Mouse (Mus musculus): ENCODE data around the gene Jam3.

The Jam3 gene

DNA sequence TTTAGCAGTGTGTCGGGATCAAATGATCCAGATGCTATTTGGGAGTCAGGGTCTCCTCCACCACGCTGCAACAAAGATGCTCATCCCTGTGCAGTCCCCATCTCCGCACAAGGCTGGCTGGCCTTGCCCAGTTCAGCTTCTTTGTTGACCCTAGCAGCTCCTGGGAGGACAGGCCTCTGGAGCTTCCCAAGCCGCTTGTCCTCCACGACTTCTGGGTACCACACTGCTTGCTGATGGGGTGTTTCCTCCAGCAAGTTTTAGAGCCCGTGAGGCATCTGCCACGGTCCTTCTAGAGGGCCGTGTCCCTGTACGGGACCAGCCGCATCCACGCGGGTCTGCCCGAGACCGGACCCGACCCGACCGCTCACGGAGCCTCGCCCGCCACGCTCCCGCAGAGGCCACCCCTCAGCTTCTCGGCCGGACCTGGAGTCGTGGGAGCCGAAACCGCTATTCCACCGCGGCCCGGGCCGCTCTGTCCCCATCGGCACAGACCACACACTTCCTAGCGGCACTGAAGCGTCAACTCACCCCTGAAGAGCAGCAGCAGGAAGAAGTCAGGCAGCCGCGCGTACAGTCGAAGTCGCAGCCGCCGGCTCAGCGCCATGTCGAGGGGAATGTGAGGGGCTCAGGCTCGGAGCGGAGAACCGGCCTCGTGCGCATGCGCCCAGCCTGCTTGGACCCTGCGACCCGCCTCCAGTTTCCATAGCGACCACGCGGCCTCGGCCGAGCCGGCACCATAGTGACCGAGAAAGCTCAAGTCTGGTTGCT is at the start of gene Jam3:
Gene Jam3 (minus strand): TSS at position 659 of the 768 bp plus-strand sequence.
- DNase-seq (ENCODE audit: low read depth, low spot score), result peak; percentile 92

DNA sequence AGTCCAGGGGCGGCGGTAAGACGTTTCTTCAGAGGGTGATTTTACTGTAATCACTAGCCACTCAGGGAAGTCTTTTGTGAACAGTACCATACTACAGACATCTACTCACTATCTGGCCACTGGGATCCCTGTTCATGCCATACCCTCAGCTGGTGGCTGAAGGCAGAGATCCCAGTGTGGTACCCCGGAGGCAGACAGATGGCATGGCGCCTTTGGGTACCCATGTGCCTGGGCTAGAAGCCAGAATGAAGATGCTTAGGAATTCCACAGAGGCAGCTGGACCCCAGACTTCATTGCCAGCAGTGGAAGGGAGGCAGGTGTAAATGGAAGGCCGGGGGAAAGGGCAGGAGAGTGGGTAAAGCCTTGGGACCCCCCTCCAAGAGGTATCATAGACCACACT is 49.0 kb upstream of the Jam3 start:
- no peak for DNase-seq (ENCODE audit: low read depth, low spot score)

DNA sequence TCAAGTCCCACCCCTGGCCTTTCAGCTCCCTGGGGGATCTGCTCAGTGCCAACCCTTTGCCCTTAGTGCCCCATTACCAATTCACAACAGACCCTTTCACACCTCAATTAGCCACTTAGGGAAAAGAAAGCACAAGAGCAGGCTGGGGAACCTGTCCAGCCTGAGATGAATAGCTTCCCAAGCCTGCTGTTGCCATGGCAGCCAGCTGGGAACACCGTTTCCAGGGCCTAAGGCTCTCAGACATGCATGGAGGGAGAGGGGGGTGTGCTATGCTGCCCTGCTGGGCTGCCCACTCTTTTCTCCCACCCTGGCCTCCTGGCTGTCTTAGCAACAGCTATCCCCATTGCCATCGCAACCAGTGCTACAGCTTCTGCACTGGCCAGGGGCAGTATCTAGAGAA is 47.9 kb upstream of the Jam3 start:
- no peak for DNase-seq (ENCODE audit: low read depth, low spot score)

DNA sequence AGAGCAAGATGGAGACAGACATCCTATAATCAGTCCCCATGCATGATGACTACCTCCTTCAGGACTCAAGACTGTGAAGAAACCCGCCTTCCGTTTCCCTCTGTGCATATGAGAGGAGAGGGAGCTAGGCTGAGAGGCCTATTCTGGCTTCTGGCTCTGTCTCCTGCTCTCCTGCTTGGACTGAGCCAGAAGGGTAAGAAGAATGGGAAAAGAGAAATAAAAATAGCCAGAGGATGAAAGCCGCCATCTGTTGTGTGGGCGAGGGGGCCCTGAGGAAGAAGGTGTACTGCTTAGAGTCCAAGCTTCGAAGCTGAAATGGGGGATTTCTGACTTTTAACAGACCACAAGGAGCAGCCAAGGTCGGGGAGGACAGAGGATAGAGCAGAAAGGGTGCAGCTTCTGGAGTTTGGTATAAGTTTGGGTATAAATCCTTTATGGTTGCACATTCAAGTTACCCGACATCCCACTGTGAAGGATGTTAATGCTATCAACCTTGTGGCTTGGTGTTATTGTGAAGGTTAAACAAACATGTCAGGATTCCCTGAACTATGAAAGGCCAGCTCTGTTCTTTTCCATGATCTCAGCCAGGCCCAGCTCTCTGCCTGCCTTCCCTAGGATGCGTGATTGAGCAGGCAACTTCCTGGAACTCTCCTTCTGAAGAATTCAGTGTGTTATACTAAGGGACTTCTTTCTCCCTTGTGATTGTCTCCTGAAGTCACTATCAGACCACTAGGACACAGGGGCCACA is 46.4 kb upstream of the Jam3 start:
- DNase-seq (ENCODE audit: low read depth, low spot score), result no peak

DNA sequence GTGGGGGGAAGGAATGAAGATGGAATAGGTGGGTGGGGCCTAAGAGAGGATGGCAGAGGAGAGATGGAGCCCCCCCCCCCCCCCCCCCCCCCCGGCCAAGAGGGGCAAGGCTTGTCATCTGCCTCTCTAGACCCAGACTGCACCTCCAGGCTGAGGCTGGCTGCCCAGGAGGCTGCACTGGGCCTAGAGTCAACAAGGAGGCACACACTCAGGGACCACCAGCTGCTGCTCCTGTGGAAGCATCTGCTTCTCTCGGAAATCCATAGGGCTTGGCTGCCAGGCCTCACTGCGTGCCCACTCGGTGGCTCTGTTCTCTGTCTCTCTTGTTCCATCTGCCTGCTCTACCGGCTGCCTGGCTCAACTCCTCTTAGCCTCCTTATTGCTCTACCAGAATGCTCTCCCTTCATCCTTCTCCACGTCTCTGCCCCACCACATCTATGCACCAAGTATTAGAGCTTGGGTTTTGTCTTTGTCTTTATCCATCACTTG is 38.4 kb upstream of the Jam3 start:
- no peak for DNase-seq (ENCODE audit: low read depth, low spot score)

DNA sequence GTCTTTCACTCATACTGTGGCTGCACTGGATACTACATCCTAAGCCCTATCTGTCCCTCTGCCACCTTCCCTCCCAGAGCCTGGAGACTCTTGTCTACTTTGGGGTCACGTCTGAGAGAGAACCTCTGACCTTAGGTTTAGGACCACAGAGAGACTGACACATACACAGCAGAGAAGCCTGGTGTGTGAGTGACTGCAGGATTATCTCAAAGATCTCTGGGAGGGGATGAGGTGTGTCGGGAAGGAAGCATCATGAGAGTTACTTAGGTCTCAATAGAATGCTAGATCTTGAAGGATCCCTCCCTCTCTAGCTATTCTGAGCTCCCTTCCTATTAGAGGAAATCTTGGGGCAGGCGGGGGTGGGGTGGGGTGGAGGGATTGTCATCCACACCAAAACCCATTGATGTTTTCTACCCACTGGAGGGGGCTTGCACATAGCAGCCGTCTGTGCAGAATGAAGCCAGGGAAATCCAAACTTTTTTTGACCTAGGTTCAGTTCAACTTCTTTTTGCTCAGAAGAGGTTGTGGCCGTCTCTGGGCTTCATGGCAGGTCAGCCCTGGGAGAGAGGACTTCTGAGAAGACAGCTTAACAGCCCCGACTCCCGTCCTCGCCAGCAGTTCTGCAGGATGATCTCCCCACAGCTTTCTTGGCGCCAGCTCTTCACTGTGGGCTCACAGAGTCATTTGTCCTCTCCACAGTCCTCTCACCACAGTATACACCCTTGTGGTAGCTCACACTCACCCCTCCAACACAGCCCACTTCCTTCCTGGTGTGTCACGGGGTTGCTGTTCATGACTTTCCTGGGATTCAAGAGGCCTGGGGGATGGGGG is 37.8 kb upstream of the Jam3 start:
- DNase-seq (ENCODE audit: low read depth, low spot score), result no peak

DNA sequence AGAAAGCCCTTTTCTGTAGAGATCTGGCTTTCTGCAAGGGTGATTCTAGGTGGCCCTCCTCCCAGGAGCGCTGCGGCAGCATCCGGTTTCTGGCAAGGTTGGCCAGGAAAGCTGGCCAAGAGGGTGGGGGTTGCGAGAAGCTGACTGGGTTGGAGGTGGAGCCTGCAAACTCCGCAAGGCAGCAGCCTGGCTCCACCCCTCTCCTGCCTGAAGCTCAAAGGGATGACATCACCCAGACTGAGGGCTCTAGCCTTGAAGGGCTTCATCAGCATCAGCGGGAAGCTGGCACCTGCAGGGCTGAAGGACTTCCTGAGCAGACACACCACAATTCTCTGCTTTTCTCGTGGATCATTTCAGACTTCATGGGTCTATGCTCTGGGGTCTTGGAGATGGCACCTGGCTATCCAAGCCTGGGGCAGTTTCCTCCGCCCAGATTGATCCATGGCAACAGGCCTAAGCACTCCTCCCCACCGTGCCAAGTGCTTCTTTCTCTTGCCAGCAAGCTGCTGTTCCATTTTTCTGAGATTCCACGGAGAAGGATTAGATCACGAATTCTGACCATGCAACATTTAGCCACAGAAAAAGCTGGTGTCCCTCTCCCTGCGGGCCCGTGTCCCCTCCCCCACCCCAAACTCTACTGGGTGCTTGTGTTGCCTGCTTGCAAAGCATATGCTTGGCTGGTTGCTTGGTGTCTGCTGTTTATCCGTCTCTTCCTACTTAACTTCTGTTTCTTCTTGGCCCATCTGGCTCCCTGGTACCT is 37.0 kb upstream of the Jam3 start:
- DNase-seq (ENCODE audit: low read depth, low spot score), result peak; percentile 68

DNA sequence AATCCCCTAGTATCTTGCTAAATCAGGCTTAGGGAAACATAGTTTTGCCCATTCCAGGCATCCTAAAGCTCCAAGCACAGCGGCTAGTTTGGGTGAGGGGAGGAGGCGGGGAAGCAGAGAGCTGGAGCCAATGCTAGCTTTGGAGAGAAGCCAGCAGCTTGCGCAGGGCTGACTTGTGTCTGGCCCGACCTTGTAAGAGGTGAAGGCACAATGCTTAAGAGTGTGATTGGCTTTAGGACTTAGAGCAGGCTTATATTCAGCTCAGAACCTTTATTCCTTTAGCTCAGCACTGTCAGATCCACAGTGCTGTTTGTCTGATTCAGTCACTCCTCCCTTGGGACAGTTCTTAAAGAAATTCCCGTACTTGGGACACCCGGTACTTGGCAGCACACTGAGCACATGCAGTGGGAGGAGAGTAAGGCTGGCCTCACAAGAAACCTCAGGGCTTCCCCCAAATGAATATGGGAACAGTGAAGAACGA is 36.3 kb upstream of the Jam3 start:
- DNase-seq (ENCODE audit: low read depth, low spot score), result peak; percentile 33

DNA sequence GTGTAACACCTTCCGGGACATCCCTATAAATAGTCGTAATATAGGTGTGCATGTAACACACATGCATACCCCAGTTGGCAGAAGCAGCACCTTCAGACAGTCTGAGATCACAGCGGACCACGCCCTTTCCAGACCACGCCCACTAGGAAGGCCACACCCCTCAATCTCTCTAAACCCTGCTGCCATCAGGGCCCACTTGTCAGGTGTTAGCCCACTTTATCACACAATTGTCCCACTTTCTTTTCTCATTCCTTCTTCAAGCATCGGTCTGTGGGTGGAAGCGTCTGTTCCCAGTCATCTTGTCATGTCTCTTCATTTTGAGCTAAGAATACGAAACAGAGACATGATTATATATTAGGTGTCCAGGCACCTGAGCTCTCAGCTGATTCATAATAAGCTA is 35.2 kb upstream of the Jam3 start:
- no peak for DNase-seq (ENCODE audit: low read depth, low spot score)

DNA sequence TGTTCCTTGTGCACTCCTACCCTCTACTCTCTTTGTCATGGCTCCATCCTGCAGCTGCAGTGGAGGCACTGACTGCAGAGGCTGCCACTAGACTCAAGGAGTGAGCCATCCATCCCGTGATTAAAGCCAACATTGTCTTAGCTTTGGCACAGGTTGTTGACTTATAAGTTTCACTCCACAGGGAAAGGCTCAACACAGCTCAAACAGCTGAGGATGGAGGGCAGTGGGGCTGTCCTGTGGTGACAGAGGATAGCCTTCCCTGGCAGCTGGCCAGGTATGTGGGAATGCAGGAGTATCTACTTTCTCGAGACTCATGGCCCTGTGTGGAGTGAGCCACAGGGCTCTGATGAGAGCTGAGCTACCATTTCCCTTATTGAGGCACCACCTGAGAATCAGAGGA is 34.1 kb upstream of the Jam3 start:
- no peak for DNase-seq (ENCODE audit: low read depth, low spot score)

DNA sequence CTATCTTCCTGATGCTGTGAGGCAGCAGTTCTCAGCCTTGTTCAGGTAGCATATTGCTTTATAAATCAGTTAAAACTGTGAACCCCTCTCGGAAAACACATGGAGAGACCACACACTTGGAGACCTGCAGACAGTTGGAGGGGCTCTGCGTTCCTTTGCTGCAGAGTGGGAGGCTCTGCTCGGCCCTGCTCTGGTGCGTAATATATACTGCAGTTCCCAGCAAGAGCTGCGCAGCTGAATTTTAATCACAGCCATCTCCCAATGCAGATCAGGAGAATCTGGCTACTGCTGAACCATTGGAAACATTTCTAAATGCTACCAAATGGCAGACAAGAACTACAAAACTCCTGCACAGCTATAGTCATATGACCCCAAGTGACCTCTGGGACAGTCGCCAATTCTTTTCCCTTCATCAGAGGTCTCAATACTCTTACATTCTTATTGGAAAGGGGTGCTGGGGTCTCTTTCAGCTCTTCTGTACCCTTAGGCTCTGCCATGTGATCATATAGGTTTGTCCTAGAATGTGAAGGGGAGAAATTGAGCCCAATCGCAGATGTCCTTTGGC is 33.5 kb upstream of the Jam3 start:
- no peak for DNase-seq (ENCODE audit: low read depth, low spot score)

DNA sequence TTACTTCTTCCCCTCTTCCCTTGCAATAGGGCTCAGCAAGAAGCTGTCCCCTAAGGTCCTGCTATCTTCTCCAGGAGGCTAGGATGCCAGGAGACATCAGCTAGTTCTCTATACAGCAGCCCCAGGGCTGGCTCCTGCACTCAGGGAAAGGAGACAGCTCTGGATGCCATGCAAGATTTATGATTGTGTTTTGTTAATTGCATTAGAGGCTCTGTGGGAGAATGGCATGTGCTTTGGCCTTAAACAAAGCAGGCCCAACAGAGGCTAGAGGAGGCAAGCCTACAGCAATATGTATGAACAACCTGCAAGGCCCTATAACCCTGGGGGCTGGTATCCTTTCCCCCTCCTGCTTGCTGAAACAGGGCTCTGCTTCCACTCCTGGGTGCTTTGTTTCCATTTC is 30.6 kb upstream of the Jam3 start:
- no peak for DNase-seq (ENCODE audit: low read depth, low spot score)

DNA sequence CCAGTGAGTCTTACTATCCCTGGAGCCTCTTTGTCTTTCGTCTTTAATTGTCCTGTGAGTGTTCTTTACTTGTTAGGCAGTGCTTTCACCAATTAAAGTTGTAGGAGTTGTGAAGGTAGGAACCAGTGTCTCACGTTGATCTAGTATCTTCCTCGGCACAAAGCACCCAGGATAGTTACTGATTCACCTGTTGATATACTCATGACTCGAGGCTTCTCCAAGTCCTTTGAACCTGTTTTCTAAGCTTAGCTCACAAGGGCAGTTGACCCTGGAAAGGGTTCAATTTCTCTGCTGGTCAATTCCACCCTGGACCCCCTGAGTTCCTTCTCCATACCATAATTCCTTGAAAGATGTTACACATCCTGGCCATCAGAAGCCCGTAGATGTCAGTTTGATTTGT is 26.9 kb upstream of the Jam3 start:
- no peak for DNase-seq (ENCODE audit: low read depth, low spot score)

DNA sequence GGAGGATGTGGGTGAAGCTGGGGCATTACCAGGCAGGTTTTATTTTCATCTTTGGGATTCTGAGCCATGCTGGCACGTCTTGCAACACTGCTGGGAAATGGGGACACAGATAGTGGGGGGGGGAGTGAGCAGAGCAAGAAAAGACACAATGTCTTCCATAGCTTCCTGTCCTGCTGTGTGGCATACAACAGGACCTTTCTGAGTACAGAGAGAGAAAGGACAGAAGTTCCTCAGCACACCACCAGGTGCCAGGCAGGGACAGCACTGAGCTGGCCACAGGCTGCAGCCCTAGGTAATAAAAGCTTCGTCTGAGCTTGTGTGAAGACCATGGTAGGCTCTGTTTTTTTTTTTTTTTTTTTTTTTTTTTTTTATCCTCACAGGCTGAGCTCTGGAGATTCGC is 25.3 kb upstream of the Jam3 start:
- no peak for DNase-seq (ENCODE audit: low read depth, low spot score)

DNA sequence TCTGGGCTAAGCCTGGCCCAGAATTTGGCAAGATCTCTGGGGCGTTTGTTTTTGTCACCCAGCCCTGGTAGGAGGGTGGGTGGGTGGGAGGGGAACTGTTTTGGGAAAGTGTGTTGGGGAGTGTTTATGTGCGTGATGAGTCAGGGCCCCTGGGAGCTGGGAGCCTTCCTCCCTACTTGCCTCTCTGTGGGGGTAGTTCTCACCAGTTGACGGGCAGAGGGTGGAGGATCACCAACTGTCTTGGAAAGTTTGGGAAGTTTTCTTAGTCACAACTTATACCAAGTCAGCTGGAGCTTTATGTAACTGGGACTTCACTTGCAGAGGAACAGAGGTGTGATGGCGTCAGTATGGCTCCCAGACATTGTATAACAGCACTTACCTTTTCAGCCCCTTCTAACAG is 23.7 kb upstream of the Jam3 start:
- no peak for DNase-seq (ENCODE audit: low read depth, low spot score)

DNA sequence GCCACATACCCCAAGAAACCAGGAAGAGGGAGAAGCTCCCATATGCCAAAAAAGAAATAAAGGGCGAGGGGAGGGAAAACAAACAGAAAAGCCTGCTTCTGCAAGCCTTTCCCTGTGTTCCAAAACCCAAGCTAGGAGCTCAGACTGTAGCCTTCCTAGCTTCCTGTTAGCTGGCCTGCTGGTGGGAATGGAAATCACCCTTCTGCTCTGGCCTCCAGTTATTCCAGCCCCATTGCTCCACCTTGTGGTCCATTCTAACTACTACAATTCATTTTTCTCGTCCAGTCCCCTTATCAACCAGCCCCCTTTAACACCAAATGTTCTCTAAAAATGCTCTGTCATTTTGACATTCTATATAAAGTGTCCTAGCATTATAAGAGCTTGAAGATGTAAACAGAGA is 20.9 kb upstream of the Jam3 start:
- peak; percentile 52 for DNase-seq (ENCODE audit: low read depth, low spot score)

DNA sequence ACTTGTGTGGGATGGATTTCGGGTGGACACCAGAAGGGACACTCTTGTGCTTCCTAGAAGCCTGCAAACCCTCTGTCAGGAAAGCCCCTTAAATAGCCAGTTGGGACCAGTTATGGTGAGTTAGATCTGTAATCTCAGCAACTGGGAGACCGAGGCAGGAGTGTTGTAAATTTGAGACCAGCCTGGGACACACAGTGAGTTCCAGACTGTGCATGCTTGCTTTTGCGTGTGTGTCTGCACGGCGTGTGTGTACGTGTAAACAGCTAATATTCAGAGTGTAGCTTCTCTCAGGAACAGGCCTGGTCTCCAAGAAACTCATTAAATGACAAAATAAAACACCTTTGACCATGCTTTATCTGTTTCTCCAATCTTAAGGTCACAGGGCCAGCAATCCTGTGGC is 20.5 kb upstream of the Jam3 start:
- no peak for DNase-seq (ENCODE audit: low read depth, low spot score)

DNA sequence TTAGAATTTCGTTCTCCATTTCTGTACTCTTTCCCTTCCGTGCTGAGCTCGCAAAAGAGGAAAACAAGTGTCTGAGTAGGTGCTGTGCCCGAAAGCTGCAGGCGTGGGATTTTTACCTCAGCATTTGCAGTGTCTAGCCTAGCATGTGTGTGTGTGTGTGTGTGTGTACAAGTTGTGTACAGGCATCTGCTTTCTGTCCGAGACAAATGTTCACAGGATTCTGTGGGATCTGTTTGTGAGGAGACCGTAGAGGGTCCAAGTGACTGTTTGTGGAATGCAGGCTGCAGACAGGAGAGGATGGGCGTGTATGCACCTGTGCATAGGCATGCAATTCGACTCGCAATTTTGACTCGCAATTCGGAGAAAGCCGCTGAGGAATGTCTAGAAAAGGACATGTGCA is 20.0 kb upstream of the Jam3 start:
- DNase-seq (ENCODE audit: low read depth, low spot score), result no peak

DNA sequence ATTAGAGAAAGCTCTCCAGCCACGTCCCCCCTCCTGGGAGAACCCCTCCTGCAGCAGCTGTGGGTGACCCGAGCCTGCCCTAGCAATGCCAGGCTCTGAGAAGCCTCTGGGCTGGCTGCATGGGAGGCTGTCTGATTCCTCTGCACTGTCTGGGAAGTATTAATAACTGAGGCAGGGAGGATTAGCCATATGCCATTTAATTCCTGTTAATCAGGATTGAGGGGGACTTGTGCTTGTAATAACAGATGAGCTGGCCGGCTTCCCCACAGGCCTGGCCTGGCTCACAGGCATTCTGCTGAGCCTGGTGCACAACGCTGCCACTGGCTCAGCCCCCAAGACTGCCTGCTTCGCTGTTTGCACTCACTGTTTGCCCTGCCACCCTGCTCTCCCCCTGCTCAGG is 18.9 kb upstream of the Jam3 start:
- DNase-seq (ENCODE audit: low read depth, low spot score), result no peak

DNA sequence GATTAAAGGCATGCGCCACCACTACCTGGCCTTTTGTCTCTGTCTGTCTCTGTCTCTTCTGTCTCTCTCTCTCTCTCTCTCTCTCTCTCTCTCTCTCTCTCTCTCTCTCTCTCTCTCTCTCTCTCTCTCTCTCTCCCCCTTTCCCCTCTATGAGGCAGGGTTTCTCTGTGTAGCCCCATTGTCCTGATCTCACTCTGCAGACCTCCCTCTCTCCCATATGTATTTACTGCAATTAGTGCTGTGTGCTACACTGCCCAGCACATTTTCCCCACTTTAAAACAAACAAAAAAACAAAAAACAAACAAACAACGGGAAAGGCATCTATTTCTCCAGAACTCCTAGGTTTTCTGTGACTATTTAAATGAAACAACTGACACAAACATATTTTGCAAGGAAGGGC is 18.4 kb upstream of the Jam3 start:
- DNase-seq (ENCODE audit: low read depth, low spot score), result no peak

DNA sequence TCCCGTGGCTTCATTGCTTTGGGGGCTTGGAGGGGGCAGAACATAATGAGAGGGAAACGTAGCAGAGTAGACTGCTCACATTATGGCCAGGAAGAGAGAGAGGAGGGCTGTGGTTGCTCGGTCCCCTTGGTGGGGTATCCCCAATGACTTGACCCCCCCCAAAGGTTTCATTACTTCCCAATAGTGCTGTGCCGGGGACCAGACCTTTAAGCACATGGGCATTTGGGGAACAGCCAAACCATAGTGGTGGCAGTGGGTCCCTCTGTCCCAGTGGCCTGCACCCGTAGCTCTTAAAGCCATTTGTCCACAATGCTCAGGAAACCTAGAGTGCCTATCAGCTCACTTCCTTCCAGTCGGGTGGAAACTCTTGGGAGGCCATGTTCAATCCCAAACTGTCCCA is 17.6 kb upstream of the Jam3 start:
- no peak for DNase-seq (ENCODE audit: low read depth, low spot score)

Measured in WW6 (cell line).